Mouse (Mus musculus): Measurements from ENCODE around the gene Tmbim7. TPM values are rescaled to one million over a fixed set of nuclear protein-coding genes. Genes with fewer than 3 reads are reported as not detected.

The Tmbim7 gene
- polyA plus RNA-seq, 1 experiment = 0.24 TPM

DNA sequence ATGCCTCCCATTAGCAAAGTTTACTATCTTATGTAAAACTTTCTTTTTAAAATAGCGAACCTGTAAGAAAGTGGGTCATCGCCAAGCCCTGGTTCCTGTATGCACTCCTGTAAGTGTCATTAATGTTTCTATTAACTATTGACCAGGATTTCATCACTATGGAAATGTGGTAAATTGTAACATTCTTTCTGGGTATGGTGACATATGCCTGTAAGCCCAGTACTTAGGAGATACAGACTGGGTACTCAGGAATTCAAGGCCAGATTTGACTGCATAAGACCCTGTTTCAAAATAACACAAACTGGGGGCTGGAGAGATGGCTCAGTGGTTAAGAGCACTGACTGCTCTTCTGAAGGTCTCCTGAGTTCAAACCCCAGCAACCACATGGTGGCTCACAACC, 14.2 kb downstream of the Tmbim7 start:
- no peak for DNase-seq (ENCODE audit: low read depth)

DNA sequence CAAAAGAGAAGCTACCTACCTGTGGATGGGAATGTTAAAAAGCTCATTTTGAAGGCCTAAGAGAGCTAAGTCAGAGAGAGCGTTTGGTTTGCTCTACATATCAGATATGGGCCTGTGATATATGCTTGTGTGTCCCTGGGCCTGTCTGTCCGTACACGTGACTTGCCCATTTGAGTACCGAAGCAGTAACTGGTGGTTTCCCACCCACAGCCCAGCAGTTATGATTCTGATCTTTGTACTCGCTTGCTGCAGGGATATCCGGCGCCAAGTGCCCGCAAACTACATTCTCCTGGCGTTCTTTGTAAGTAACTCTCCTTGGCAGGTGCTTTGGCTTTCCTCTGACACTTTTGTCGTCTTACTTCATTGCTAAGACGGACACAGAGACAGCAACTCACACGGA, 15.6 kb downstream of the Tmbim7 start:
- DNase-seq (ENCODE audit: low read depth) = no peak

DNA sequence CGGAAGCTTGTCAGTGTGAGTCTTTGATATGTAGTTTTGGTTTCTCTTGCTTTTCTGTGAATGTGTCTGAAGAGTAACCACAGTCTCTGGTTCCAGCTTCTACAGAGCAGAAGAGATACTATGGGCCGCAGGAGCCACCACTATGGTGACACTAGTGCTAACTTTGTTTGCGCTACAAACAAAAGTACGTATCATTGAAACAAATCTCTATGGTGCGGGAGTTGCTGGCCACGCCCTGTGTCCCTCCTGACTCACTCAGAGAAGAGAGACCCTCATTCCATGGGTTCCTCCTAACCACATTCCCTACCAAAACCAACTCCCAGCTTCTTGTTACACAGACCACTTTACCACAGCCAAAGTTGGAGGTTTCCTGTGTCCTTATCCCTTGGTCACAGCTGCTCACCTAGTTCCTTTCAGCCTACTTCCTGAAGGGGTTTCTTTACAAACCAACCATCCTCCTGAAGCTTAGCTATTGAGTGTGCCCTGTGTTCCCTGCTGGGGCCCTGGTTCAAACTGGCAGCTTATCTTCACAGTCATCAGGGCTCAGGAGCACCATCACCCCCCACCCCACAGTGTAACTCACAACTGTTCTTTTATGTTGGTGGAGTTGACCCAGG, 19.1 kb downstream of the Tmbim7 start:
- no peak for DNase-seq (ENCODE audit: low read depth)

DNA sequence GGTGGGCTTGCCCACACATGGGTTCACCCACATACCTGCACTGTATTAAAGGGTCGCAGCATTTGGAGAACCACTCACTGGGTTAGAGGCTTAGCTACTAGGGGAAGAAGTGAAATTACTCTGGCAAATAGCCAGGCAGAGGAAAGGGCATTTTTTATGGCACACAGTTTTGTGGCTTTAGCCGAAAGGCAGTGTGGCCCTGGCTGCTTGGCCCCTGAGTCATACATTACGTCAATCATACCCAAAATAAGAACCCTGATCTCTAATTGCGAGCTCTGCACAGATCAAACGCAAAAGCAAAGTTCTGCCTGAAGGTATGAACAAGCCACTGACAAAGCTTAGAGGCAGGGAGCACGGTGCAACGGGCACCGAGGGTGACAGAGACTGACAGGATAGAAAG, 37.3 kb downstream of the Tmbim7 start:
- DNase-seq (ENCODE audit: low read depth) = no peak

DNA sequence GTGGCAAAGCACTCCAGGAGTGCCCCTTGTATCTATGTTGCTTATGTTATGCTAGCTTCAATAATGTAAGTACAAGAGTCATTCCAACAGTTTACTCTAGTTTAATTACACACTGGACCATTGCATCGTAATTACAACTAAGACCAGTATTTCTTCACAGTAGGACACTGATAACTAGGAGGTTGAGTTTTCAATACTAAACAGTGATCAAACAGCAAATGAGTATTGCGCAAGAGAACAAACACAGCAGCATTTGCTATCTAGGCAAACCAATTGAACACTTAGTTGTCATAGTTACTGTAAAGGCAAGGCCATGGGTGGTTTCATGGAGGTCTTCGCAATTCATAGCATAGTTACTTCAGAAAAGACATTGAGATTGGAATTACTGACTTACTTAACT, 40.3 kb downstream of the Tmbim7 start:
- no peak for DNase-seq (ENCODE audit: low read depth)

DNA sequence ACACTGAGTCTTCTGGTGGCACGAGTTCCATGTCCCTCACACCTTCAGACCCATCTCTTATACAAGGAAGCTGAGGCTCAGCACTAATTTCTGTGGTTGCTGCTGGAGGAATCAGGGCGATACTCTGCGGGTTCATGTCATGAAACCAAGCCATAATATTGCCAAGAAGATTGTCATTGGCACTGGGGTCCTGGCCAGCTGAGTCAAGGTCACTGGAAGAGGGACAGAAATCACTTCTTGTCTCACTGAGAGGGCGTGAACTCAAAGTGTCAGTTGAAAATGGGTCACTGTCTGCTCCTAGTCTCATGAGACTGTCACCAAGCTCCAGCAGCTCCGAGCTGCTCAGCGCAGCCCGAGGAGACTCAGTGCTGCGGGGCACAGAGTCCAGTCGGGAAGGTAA, 42.0 kb downstream of the Tmbim7 start:
- no peak for DNase-seq (ENCODE audit: low read depth)

DNA sequence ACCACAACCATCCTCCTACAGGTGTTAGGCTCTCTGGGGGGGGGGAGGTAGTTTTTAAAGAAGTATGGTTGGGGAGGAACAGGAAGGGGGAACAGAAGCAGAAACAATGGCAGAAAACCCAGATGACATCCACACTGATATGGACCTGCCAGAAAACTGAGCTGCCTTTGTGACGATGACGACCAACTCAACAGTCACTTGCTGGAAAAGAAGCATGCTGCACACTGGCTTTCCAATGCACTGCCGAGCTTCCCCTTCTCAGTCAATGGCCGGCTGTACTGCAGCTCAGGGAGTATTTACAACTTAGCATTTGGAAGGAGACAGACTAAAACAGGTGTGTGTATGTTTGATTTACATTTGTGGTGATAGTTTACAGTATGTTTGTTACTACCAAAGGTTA, 44.2 kb downstream of the Tmbim7 start:
- no peak for DNase-seq (ENCODE audit: low read depth)

DNA sequence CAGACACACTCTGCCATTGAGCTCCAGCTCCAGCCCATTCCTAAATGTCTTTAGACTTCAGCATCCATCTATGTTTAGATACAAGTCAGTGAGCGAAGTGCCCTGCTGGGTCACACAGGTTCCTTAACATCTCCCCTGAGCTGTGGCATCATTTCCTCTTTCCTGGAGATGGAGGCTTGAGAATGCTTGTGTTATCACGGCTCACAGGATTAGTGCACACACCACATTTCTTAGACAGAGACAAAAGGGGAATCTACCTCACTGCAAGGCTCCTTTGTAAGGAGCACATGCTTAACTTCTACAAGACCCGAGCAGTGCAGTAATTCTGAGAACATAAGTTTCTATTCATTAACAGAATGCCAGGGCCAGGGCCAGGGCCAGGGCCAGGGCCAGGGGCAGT, 45.0 kb downstream of the Tmbim7 start:
- DNase-seq (ENCODE audit: low read depth) = no peak

DNA sequence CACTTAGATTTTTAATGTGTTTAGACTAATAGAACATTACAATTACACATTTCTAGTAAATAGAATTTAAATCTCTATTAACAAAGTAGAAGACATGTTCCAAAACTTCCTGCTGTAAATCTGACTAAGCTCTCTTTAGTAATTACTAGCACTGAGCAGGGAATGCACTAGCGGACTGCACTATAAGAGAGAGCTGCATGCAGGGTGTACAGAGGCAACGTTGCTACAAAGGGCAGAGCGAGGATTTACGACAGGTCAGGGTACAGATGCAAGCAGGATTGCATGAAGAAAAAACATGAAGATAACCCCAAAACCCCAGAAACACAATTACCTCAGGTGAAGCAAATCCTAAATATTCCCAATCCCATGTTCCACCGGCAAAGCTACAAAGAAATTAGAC, 49.0 kb downstream of the Tmbim7 start:
- DNase-seq (ENCODE audit: low read depth) = no peak

DNA sequence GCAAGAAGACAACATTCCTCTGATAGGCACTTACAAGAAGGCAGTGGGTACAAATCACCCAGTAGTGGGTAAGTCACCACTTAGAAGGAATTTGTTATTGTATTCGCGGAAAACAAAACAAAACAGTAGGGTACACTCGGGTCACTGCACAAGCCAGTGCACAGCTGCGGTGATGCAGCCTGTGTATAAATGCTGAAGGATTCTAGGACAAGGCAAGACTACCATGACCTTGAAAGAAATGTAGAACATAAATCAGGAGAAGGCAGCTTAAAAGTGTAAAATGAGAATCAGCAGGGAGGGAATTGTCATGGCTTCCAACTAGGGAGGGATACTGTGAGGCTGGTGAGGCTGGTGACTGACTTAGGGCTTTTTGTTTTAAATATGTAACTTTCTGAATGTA, 51.2 kb downstream of the Tmbim7 start:
- DNase-seq (ENCODE audit: low read depth) = no peak

DNA sequence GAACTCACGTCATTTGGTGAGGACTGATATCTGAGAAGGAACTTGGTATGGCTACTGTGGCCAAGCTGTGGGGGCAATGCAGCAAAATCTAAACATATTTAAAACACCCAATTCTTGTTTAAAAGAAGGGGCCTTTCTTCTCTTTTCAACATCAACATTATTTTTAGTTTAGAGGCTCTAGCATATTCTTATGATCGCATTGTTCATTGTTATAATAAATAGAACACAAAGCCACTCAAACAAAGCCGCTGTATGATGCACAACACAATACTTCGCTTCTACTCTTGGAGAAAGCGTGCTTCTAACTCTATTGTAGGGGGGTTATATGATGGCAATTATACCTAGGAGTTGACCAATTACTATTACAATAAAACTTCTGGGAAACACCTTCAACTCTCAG, 64.8 kb downstream of the Tmbim7 start:
- DNase-seq (ENCODE audit: low read depth) = no peak

DNA sequence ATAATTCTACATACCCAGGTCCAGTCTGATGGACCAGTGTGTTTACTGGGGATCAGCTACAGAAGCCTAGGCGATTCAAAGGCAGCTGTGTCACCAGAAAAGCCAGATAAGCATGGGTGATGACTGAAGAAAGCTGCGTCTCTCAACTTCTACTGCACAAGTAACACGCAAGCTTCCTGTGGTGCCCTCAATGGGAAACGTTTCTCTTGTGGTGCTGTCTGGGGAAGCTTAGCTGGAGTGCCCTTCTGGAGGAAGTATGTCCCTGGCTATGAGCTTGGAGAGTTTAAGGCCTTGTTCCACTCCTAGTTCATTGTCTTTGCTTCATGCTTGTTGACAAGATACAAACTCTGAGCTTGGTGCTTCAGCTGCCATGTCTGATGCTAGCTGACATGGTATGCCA, 68.4 kb downstream of the Tmbim7 start:
- DNase-seq (ENCODE audit: low read depth) = no peak

DNA sequence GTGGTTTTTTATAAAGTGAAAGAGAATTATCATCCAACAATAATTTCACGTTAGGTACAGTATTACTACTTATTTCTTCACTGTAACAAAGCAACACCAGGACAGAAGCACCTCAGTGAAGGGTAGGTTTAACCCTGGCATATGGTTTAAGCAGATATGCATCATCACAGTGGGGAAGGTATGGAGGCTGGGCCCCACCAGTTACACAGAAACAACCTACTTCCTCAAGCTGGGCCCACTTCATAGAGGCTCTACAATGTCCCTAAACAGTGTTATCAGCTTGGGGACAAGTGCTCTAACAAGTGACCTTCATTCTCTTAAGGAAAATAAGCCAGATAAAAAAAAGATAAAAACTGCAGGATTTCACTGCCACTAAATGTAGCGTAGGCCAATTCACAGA, 71.9 kb downstream of the Tmbim7 start:
- DNase-seq (ENCODE audit: low read depth) = no peak

DNA sequence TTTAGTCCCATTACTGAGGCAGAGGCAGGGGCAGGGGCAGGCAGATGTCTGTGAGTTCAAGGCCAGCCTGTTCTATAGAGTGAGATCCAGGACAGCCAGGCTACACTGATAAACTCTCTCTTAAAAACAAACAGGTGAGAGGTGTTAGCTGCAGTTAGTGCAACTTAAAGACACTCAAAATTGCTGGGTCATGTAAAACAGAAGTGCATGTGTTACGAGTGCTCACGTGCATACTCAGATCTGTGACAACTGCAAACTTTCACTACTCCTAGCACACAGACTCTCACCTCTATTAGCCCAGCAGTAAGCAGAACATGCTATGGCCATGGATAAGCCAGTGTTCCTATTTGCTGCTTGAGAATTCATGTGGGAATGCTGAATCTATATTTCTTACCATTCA, 72.4 kb downstream of the Tmbim7 start:
- DNase-seq (ENCODE audit: low read depth) = no peak

DNA sequence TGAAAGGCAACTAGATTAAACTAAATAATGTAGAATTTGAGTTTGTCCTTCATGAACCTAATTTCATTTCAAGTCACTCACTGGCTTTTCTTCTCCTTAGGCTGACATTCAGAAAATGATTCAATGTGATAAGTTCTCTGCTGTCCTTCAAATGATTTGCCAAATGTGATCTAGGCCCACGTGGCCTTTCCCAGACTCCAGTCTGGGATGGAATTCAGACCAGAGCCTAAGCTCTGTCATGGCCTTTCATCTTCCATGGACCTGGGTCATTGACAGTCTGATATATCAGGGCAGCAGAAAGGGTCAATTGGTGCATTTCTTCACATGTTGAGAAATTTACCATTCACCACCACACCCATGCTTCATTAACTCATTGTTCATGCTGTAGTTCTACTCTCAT, 74.5 kb downstream of the Tmbim7 start:
- DNase-seq (ENCODE audit: low read depth) = no peak

DNA sequence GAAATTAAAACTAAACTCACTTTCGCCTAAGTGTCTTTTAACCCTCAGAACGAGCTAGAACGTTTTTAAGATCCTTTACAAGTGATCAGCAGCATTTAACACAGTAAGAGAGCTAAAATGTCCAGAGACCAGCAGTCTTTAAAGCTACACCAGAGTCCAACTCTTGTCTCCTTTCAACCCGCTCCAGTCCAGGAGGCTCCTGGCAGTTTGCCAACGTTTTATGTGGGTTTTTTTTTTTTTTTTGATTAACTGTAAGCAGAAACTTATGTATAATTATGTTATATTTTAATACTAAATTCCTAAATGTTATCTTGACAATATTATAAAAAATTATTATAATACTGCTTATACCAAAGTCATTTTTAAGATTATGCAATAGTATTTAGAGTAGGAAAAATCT, 77.8 kb downstream of the Tmbim7 start:
- no peak for DNase-seq (ENCODE audit: low read depth)

Other genes starting within 250 kb of the Tmbim7 start
- gene Fam133b, start 107.3 kb upstream of the Tmbim7 start, polyA plus RNA-seq (2012; rRNA removed) = 9.0 and 9.7 TPM in 2 replicates
- gene 1700109H08Rik, start 79.6 kb upstream of the Tmbim7 start, polyA plus RNA-seq (2012; rRNA removed) = 2.5 and 2.7 TPM in 2 replicates
- gene Pex1, start 55.1 kb upstream of the Tmbim7 start, polyA plus RNA-seq (2012; rRNA removed) = 14.5 and 15.4 TPM in 2 replicates
- gene Rbm48, start 54.6 kb upstream of the Tmbim7 start, polyA plus RNA-seq (2012; rRNA removed) = 8.6 and 10.7 TPM in 2 replicates
- gene Gatad1, start 6.0 kb downstream of the Tmbim7 start, polyA plus RNA-seq (2012; rRNA removed) = 55.0 and 56.2 TPM in 2 replicates
- gene Ankib1, start 151.7 kb downstream of the Tmbim7 start, polyA plus RNA-seq (2012; rRNA removed) = 9.5 and 9.6 TPM in 2 replicates
- 9.7 and 9.9 TPM in 2 replicates for gene Krit1, start 152.0 kb downstream of the Tmbim7 start, polyA plus RNA-seq (2012; rRNA removed)
- gene Lrrd1, start 194.0 kb downstream of the Tmbim7 start, polyA plus RNA-seq (2012; rRNA removed) = not detected in 2 replicates
- gene Mterf1a, start 242.8 kb downstream of the Tmbim7 start, polyA plus RNA-seq (2012; rRNA removed) = 1.2 and 1.5 TPM in 2 replicates

All from gonadal fat pad, adult 2 months (tissue).